Mouse (Mus musculus): ENCODE results near the gene Olfr702.

DNA sequence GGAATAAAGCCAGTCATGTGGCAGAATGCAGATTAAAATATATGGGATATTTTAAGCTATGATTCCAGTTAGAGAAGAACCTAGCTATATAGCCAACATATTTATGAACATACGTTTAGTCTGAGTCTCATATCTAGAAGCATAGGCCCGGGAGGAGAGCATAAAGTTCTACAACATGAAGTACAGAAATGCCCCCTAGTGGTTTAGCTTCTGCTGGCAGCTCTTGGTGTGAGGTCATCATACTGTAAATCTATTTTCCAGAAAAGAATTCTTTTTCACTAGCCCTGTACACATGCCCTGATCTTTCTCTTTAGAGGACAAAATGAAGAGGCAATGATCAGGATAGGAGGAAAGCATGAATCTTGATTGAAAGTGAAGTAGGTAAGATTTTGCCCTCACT, 17.9 kb downstream of the Olfr702 start:
- TF ChIP-seq EP300 (IDR thresholded peaks at IDR 0.05; ENCODE audit: insufficient read depth, low read depth, low read length) (no peak), CTCF (IDR thresholded peaks at IDR 0.05; ENCODE audit: low read depth, low read length) (no peak)

All from ES-Bruce4 (cell line).